Mouse (Mus musculus) erythroblast, embryonic 14.5 days (primary cell): ENCODE measurements around the gene Grn.

Source experiments
- GATA1 ChIP-seq: IDR thresholded peaks from 2 replicates; pipeline ENCODE4 v1.6.1; 2012; ENCODE audit warnings: low read length, inconsistent platforms, mixed read lengths
- TAL1 ChIP-seq: IDR thresholded peaks from 3 replicates; pipeline ENCODE4 v1.6.1; 2012; ENCODE audit warnings: low read length, inconsistent platforms, mixed read lengths

DNA sequence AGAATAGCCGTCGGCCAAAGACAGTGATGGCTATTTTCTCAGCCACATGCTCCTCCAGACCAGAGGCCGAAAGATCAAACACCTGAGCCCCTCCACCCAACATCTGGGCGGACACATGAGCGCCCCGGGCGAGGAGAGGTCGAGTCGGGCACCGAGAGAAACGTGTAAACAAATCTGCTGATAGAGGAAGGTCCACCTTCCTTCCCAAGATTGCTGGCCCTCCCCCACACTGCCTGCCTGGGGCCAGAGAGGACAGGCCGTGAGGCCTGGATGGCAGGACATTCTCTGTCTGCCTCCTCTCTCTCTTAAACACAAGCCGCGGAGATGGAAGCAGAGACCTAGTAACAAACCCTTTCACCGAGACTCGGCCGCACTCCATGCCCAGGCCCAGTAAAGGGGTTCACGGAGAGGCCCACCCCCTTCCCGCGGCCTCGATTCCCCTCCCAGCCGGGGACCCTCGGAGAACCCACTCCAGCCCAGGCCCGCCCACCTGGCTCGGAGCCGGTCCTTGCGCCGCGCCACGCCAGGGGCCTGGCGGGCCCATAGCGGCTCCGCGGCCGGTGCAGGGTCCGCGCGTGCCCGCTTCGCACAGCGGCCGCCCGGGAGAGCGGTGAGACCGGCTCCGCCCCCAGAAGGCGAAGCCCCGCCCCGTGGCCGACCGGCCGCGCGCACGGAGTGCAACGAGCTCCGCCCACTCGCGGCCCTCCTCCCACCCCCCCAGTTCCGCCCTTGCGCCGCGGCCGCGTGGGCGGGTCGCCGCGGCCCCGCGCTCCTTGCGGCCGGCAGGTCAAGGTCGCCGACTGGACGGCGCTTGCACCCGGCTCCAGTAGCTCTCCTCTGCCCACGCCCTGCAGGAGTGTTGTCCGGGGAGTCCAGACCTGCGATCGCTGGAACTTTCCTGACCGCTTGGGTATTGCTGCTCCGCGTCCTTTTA is 22.9 kb upstream of the Grn start:
- TF ChIP-seq GATA1 = no peak
- TF ChIP-seq TAL1 = no peak
